Mouse (Mus musculus): ENCODE data around the gene Pigk. TPM values are rescaled to one million over a fixed set of nuclear protein-coding genes. Genes with fewer than 3 reads are reported as not detected.

The Pigk gene
- 0.58 and 0.65 TPM in 2 replicates for polyA plus RNA-seq (2012)

DNA sequence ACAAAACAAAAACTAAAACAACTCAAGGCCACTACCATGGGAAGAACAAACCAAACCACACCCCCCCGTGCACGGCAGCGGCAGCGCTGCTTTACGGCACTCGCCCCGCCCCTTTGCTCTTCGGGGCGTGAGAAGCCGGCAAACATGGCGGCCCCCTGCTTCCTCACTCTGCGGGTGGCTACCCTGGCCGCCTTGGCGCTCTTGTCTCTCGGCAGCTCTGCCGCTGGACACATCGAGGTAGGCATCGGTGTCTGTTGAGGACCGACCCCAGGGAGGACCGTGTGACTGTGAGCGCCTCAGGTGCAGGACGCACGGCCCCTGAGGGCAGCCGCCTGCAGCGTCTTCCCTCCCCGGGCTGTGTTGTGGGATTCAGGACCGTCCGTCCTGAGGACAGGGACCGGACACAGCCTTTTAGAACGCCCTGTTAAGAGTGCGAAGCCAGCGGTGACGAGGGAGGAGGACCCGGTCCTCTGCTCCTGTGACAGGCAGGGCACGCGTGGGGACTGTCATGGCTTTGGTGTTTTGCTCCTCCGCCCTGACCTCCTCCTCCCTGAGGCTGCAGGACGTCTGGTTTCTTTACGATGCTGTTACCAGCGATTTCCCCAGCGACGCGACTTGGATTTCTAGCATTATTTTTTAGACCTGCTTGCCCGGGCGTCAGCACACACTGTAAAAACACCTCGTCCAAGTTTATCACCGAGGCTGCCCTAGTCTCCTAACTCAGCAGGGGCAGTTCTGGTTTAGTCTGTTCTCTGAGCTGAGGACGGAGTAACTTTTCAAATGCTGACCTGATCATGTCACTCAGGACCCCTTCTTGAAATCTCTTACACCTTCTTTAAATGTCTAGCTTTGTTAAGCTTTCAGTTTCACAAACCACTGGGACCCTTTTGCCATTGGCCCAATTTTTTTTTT, at the start of gene Pigk:
Gene Pigk (plus strand): TSS at position 110 of the 912 bp plus-strand sequence.
- H3K36me3 ChIP-seq (ENCODE audit: control insufficient read depth): peaks cover 7% of the 10 kb centered on the region
- no peaks in the 10 kb centered on the region for H3K27me3 ChIP-seq (ENCODE audit: control insufficient read depth)
- TF ChIP-seq GATA1 (IDR thresholded peaks at IDR 0.05; ENCODE audit: low read length): no peak
- TF ChIP-seq TAL1 (IDR thresholded peaks at IDR 0.05; ENCODE audit: low read length): no peak
- H3K4me1 ChIP-seq (ENCODE audit: control insufficient read depth): peaks cover 22% of the 10 kb centered on the region
- no peaks in the 10 kb centered on the region for H3K9me3 ChIP-seq (ENCODE audit: control insufficient read depth, low read length)
- H3K4me3 ChIP-seq (replicated peaks): peak within 1 kb of the TSS; percentile 99

DNA sequence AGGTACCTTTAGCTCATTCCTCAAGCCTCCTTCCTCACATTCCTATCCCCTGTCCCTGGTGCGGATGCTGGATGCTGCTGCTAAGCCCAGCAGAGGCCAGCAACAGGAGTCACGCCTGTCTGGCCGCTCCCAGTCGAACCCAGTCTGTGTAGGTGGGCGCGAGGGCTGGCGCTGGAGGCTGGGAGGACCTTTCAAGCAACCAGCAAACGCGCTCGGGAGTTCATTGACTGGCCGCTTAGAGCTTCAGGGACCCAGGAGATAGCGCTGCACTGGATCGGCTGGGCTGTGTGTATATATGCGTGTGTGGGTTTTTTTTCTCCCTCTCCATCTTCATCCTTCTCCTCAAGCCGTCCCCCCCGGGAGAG, 46.9 kb upstream of the Pigk start:
- Histone ChIP-seq H3K9me3 (ENCODE audit: control insufficient read depth, low read length) (no peaks in the 10 kb centered on the region), H3K36me3 (ENCODE audit: control insufficient read depth) (no peaks in the 10 kb centered on the region), H3K4me3 (replicated peaks) (no peak overlapping the region), H3K27me3 (ENCODE audit: control insufficient read depth) (peaks cover 50% of the 10 kb centered on the region), H3K4me1 (ENCODE audit: control insufficient read depth) (no peaks in the 10 kb centered on the region)
- TF ChIP-seq GATA1 (IDR thresholded peaks at IDR 0.05; ENCODE audit: low read length) (no peak), TAL1 (IDR thresholded peaks at IDR 0.05; ENCODE audit: low read length) (no peak)

DNA sequence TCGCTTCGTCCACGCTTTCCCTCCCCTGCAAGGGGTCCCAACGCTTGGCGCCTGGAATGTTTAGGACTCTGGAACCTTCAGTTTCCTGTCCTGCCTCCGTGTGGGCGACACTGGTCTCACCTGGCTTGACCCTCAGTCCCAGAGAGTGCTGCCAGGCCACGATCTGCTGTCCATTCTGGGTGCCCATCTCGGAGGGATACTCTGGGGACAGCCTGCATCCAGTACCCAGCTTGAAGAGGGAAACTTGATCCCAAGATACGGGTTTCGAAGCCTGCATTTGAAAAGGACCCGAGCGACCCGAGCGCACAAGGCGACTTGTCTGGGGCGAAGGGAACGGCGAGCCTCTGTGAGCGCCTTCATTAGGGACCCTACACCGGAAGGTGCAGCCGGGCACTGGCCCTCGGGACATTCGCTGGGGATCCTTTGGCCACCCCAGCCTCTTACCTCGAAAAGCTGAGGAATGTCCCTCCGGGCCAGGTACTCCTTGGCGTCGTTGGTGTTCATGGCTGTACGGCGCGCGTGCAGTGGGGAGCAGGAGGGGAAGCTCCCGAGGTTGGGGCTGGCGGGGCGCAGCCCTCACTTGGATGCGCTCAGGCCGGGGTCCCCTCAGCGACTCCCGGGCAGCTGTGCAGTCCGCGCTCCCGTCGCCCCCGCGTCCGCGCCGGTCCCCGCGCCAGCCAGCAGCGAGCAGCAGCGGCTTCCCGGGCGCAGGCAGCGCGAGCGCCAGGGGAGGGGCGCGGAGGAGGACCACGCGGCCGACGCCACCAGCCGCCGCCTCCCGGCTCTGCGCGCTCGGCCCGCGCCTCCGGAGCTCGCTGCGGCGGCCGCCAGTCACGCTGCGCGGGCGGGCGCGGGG, 46.3 kb upstream of the Pigk start:
- H3K9me3 ChIP-seq (ENCODE audit: control insufficient read depth, low read length): no peaks in the 10 kb centered on the region
- no peaks in the 10 kb centered on the region for H3K4me1 ChIP-seq (ENCODE audit: control insufficient read depth)
- TF ChIP-seq GATA1 (IDR thresholded peaks at IDR 0.05; ENCODE audit: low read length): no peak
- no peak for TF ChIP-seq TAL1 (IDR thresholded peaks at IDR 0.05; ENCODE audit: low read length)
- H3K4me3 ChIP-seq (replicated peaks): no peak overlapping the region
- H3K27me3 ChIP-seq (ENCODE audit: control insufficient read depth): peaks cover 50% of the 10 kb centered on the region
- H3K36me3 ChIP-seq (ENCODE audit: control insufficient read depth): no peaks in the 10 kb centered on the region

DNA sequence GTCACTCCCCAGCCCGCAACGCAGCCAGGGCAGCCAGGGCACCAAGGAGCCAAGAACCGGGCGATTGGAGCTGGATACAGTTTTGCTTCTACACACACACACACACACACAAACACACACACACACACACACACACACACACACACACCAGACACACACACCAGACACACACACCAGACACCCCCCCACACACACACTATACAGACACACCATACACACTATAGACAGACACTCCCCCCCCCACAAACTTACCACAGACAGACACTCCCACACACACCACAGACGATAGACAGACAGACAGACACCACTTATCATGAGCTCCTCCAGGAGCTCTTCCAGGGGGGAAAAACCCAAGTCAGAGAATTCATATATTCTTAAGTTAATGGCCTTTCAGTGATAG, 45.7 kb upstream of the Pigk start, which contains the start of gene Ak5:
Gene Ak5 (minus strand): TSS at position 122 of the 400 bp plus-strand sequence.
- Histone ChIP-seq H3K9me3 (ENCODE audit: control insufficient read depth, low read length) (no peaks in the 10 kb centered on the region), H3K27me3 (ENCODE audit: control insufficient read depth) (peaks cover 50% of the 10 kb centered on the region)

DNA sequence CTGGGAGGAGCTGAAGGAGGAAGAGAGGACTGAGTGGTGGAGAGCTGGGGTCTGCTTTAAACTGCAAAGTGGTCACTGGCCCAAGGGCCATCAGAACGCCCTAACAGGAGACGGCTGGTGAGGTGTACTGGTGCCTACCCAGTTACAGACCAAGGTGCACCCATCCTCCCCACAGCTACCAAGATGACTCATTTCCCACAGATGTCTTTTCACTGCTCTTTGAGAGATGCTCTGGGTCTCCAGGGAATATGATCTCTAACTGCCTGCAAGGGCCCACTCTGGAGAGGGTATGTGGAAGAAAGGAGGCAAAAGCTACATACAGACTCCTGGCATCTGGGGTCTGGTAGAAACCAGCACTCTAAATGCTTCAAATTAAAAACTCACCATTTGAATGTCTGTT, 45.1 kb upstream of the Pigk start:
- Histone ChIP-seq H3K9me3 (ENCODE audit: control insufficient read depth, low read length) (no peaks in the 10 kb centered on the region), H3K36me3 (ENCODE audit: control insufficient read depth) (no peaks in the 10 kb centered on the region), H3K27me3 (ENCODE audit: control insufficient read depth) (peaks cover 50% of the 10 kb centered on the region), H3K4me1 (ENCODE audit: control insufficient read depth) (no peaks in the 10 kb centered on the region), H3K4me3 (replicated peaks) (no peak overlapping the region)
- TF ChIP-seq GATA1 (IDR thresholded peaks at IDR 0.05; ENCODE audit: low read length) (no peak), TAL1 (IDR thresholded peaks at IDR 0.05; ENCODE audit: low read length) (no peak)

More for the DNA sequence above, 45.7 kb upstream of the Pigk start, which contains the start of gene Ak5:
- Histone ChIP-seq H3K4me1 (ENCODE audit: control insufficient read depth) (no peaks in the 10 kb centered on the region), H3K36me3 (ENCODE audit: control insufficient read depth) (no peaks in the 10 kb centered on the region), H3K4me3 (replicated peaks) (no peak within 1 kb of the TSS)
- TF ChIP-seq TAL1 (IDR thresholded peaks at IDR 0.05; ENCODE audit: low read length) (no peak), GATA1 (IDR thresholded peaks at IDR 0.05; ENCODE audit: low read length) (no peak)

DNA sequence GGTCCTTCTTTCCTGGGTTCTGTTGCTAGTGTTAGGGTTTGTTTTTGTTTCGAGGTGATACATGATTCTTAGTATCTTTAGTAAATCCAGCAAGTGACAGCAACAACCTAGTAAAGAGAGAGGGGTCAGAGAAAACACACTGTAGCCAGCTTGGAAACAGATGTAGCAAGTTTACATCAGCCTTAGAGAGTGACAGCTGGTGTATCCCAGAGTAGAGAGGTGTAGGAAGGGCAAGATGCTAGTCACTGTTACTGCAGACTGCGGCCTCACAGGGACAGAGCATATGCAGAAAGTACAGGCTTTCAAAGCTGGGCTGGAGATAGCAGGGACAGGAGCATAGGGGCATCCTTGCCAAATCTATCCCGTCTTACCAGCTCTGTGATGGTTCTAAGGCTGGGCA, 44.1 kb upstream of the Pigk start:
- H3K36me3 ChIP-seq (ENCODE audit: control insufficient read depth): no peaks in the 10 kb centered on the region
- H3K4me3 ChIP-seq (replicated peaks): no peak overlapping the region
- no peaks in the 10 kb centered on the region; the same call in 1 of the 2 replicates for H3K4me1 ChIP-seq (ENCODE audit: control insufficient read depth)
- H3K9me3 ChIP-seq (ENCODE audit: control insufficient read depth, low read length): no peaks in the 10 kb centered on the region
- no peak for TF ChIP-seq GATA1 (IDR thresholded peaks at IDR 0.05; ENCODE audit: low read length)
- no peak for TF ChIP-seq TAL1 (IDR thresholded peaks at IDR 0.05; ENCODE audit: low read length)
- H3K27me3 ChIP-seq (ENCODE audit: control insufficient read depth): peaks cover 47% of the 10 kb centered on the region

DNA sequence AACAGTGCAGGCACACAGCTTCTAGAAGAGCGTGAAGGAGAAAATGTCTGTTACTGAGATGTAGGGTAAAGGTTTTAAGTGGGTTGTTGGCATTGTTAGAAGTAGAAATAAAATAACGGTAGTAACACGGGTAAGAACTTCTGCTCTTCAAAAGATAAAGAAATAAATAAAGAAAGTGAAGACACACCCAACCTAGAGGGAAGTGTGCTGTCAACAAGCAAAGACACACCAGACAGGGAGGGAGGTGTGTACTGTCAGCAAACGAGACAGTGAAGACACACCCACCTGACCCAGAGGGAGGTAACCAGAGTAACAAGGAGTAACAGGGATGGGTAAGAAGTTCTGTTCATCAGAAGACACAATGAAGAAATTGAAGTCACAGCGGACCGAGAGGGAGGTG, 39.2 kb upstream of the Pigk start:
- Histone ChIP-seq H3K27me3 (ENCODE audit: control insufficient read depth) (peaks cover 4% of the 10 kb centered on the region), H3K4me3 (replicated peaks) (no peak overlapping the region), H3K9me3 (ENCODE audit: control insufficient read depth, low read length) (no peaks in the 10 kb centered on the region), H3K36me3 (ENCODE audit: control insufficient read depth) (no peaks in the 10 kb centered on the region), H3K4me1 (ENCODE audit: control insufficient read depth) (no peaks in the 10 kb centered on the region; the same call in 1 of the 2 replicates)
- TF ChIP-seq GATA1 (IDR thresholded peaks at IDR 0.05; ENCODE audit: low read length) (no peak), TAL1 (IDR thresholded peaks at IDR 0.05; ENCODE audit: low read length) (no peak)

DNA sequence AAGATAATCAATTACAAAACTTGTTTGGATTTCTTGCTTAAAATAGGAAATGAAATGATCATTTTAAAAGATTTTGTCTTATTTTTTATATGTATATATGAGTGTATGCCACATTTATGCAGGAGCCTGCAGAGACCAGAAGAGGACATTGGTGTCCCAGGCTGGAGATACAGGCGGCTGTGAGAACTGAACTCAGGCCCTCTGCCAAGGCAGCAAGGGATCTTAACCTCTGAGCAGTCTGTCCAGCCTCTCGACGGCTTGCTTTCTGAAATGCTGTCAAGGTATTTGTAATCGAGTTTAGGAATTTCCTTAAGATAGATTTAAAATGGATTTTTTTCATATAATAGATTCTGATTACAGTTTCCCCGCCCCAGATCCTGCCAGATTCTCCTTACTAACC, 25.4 kb upstream of the Pigk start:
- H3K27me3 ChIP-seq (ENCODE audit: control insufficient read depth): no peaks in the 10 kb centered on the region
- H3K9me3 ChIP-seq (ENCODE audit: control insufficient read depth, low read length): no peaks in the 10 kb centered on the region
- H3K4me3 ChIP-seq (replicated peaks): no peak overlapping the region
- H3K4me1 ChIP-seq (ENCODE audit: control insufficient read depth): no peaks in the 10 kb centered on the region
- no peaks in the 10 kb centered on the region for H3K36me3 ChIP-seq (ENCODE audit: control insufficient read depth)
- TF ChIP-seq GATA1 (IDR thresholded peaks at IDR 0.05; ENCODE audit: low read length): no peak
- TF ChIP-seq TAL1 (IDR thresholded peaks at IDR 0.05; ENCODE audit: low read length): no peak

DNA sequence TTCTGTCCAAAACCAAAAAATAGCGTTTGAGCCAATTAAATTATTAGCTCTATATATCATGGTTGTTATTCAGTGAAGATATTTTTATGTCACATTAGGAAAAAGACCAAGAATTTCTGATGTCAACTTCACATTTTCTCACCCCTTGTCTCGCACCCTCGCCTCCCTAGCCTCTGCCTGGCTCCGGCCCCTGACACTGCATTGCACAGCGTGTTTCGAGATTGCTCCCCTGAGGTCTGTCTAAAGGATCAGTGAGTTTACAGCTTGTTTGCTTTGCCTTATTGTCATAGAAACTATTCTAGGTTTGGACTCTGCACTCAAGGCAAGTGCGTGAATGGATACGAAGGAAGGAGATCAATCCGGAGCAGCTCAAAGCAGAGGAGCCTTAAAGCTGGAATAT, 24.8 kb upstream of the Pigk start:
- H3K4me1 ChIP-seq (ENCODE audit: control insufficient read depth): no peaks in the 10 kb centered on the region
- no peaks in the 10 kb centered on the region for H3K27me3 ChIP-seq (ENCODE audit: control insufficient read depth)
- no peaks in the 10 kb centered on the region for H3K36me3 ChIP-seq (ENCODE audit: control insufficient read depth)
- H3K4me3 ChIP-seq (replicated peaks): no peak overlapping the region
- no peak for TF ChIP-seq TAL1 (IDR thresholded peaks at IDR 0.05; ENCODE audit: low read length)
- TF ChIP-seq GATA1 (IDR thresholded peaks at IDR 0.05; ENCODE audit: low read length): no peak
- no peaks in the 10 kb centered on the region for H3K9me3 ChIP-seq (ENCODE audit: control insufficient read depth, low read length)

Measured in erythroblast, embryonic 14.5 days (primary cell).